Mouse (Mus musculus): ENCODE results near the gene Btd. TPM values are rescaled to one million over a fixed set of nuclear protein-coding genes. Genes with fewer than 3 reads are reported as not detected.

Btd gene
- total RNA-seq, 2 experiments from 2014 or later = 9.5 to 10.0 TPM

GRCm38 (mm10) chr14:31696206-31696984, 55.6 kb downstream of the Btd start:
- intact Hi-C loops (cut with DNase I) = no loop called here

DNA sequence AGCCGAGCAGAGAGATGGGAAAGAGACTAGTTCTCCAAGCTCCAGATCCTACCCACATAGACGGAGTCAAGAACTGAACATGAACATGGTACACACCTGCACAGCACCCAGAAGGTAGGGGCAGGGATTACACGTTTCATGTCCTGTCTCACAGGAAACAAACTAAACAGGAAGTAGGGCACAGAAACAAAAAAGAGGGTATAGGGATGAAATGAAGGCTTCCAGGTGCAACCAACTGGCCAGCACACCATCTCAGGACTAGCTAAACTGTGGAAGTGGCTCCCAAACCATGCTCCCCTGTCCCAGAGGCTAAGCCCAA, 56.1 kb downstream of the Btd start:
- no peak for DNase-seq
- intact Hi-C loops (cut with DNase I) = no loop called here

More at GRCm38 (mm10) chr14:31696206-31696984, 55.6 kb downstream of the Btd start:
- DNase-seq = no peak

GRCm38 (mm10) chr14:31697346-31697745, 56.5 kb downstream of the Btd start:
- intact Hi-C loops (cut with DNase I) = no loop called here
- no peak for DNase-seq

DNA sequence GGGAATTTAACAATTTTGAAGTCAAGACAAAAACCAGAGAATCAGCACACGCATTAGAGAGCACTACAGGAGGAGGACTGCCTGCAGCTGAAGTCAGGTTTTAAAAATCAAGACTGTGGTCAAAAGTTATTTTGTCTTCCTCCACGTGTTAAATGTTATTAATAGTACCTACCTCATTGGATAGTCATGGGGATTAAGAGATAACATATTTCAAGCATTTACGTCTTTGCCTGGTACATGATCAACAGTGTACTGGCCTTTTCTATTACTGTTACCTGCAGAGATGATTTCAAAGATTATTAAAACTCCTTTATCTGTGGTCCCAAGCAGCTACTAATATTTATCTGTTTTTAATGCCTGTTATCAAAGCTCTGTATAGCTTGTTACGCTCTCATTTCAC, 56.9 kb downstream of the Btd start:
- no peak for DNase-seq
- intact Hi-C loops (cut with DNase I) = no loop called here

- intact Hi-C loops (cut with DNase I) = no loop called here
- DNase-seq = no peak
These were observed 59.5 kb downstream of the Btd start for GRCm38 (mm10) chr14:31700376-31700775.

GRCm38 (mm10) chr14:31709343-31709742, 68.5 kb downstream of the Btd start:
- intact Hi-C loops (cut with DNase I) = no loop called here
- no peak for DNase-seq

GRCm38 (mm10) chr14:31715669-31716068, 74.8 kb downstream of the Btd start:
- intact Hi-C loops (cut with DNase I) = no loop called here
- no peak for DNase-seq

DNA sequence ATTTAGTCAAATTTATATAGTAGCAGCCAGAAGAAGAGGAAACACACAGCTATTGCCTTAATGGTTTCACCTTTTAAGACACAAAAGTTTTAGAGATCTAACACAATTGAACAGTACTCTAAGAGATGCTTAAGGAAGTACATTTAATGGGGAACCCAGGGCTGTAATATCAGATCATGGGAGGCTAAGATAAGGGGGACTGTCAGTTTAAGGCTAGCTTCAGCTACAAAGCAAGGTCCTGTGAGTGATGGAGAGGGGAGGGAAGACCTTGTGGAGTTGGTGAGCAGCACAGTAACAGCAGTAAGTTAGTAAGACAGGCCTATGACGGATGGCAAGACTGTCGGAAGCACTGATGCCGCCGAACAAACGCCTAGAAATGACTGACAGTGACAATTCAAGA, 76.5 kb downstream of the Btd start:
- intact Hi-C loops (cut with DNase I) = no loop called here
- no peak for DNase-seq

Other genes with a start within 250 kb of the Btd start
- 100 to 1,000 TPM; 140 to 147 TPM for gene Sh3bp5, start 204.9 kb upstream of the Btd start, total RNA-seq (2021)
- gene Eaf1, start 146.6 kb upstream of the Btd start, total RNA-seq (2021) = 10 to 100 TPM; 14.5 to 15.5 TPM
- gene Mettl6, start 146.0 kb upstream of the Btd start, total RNA-seq (2021) = 10 to 100 TPM; 31.8 to 33.9 TPM
- gene Colq, start 49.7 kb upstream of the Btd start, total RNA-seq (2021) = under 1 TPM; 0.16 to 0.18 TPM
- not detected for gene Gm49387, start 150 bp upstream of the Btd start, total RNA-seq (2021)
- gene Hacl1, start 258 bp downstream of the Btd start, total RNA-seq (2021) = 1 to 10 TPM; 4.9 to 6.0 TPM
- 10 to 100 TPM; 57.5 to 60.8 TPM for gene Ankrd28, start 189.6 kb downstream of the Btd start, total RNA-seq (2021)